Mouse (Mus musculus) duodenum, adult 2 months (tissue): ENCODE measurements around the gene C8g. TPM values are rescaled to one million over a fixed set of nuclear protein-coding genes. Genes with fewer than 3 reads are reported as not detected.

Source experiments
- polyA plus RNA-seq: library from polyadenylated mRNA; depleted of rRNA; stranded (reverse); fragments of >200 nt; gene quantifications from 2 replicates; pipeline ENCODE4 v1.2.3, GENCODE M21; 2012; ENCODE audit warnings: low replicate concordance; rRNA removed

C8g gene
- 4.0 and 9.4 TPM in 2 replicates for polyA plus RNA-seq

DNA sequence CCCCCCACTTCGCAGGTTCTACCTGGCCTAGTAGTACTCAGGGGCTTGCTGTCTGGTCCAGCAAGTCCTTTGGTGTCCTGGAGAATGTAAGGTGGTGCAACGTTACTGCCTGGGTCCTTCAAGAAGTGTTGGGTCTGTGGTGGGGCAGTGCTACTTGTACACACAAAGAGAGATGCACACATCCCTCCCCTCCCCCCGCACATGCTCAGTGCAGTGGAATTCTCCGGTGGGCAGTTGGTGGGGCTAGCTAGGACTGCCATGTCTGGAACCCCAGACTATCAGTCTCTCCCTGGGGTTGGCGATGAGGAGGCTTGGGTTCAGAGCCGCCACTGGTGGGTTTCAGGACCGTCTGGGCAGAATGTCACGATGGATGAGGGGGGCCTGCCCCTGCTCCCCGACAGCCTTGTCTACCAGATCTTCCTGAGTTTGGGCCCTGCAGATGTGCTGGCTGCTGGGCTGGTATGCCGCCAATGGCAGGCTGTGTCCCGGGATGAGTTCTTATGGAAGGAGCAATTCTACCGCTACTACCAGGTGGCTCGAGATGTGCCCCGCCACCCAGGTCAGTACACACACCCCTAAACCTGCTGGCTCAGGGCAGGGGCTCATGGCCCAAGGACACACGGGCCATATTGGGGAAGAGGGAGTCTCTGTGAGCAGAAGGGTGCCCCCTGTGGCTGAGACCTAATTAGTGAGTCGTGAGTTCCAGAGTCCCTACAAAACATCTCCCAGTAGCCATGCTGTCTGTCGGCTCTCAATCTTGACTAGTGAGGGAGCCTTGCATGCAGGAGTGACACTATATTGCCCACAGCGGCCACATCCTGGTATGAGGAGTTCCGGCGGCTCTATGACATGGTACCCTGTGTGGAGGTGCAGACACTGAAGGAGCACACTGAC lies at the start of gene C8g:
C8g (minus strand) TSS at position 127 of the 894 bp plus-strand sequence.

GRCm38 (mm10) chr2:25546811-25547491 lies 45.4 kb upstream of the C8g start, which contains the start of gene Traf2:
Gene Traf2, minus strand, starts transcription at chr2:25546940.

GRCm38 (mm10) chr2:25500576-25501405 lies 728 bp downstream of the C8g start, which contains the start of gene Fbxw5:
Gene Fbxw5, plus strand, starts transcription at chr2:25500750.

DNA sequence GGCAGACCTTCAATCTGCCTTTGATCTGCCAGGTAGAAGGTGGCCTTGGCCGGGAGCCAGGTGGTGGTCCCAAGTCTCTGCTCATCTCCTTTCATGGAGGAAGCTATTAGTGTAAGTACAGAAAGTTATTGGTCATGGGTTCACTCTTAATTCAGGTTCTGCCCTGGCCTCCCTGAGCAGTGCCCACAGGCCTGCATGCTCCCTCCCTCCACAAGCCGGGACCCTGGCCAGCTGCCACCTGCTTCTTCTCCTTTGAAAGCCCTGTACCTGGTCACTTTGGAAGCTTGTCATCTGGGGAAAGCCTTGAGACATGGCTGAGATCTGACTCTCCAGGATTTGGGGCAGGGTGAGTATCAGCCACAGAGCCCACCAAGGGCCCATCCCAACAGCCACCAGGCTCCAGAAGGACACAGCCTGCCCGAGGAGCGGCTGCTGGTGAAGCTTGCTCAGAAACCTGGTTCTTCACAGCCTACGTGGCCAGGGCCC lies 8.0 kb downstream of the C8g start, which contains the start of gene Lcn12:
Lcn12 (minus strand) TSS at position 436 of the 486 bp plus-strand sequence.

DNA sequence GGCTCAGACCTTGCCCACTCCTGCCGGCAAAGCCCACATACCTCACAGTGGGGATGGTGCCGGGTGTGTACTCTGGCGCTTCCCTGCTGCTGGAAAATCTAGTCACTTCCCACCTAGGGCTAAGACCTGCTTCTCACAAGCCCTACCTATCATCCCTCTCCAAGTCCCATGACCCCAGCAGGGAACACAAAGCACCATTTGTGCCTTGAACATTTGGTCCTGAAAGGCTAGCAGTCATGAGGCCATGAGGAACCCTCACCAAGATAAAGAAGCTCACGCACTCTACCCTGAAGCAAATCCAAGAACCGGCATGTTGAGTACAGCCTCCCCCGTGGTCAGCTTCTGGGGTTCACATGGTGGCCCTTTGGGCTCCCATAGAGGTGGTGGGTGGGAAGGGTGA lies 31.6 kb downstream of the C8g start, which contains the start of gene Ptgds:
Ptgds (minus strand) TSS at position 78 of the 400 bp plus-strand sequence.

DNA sequence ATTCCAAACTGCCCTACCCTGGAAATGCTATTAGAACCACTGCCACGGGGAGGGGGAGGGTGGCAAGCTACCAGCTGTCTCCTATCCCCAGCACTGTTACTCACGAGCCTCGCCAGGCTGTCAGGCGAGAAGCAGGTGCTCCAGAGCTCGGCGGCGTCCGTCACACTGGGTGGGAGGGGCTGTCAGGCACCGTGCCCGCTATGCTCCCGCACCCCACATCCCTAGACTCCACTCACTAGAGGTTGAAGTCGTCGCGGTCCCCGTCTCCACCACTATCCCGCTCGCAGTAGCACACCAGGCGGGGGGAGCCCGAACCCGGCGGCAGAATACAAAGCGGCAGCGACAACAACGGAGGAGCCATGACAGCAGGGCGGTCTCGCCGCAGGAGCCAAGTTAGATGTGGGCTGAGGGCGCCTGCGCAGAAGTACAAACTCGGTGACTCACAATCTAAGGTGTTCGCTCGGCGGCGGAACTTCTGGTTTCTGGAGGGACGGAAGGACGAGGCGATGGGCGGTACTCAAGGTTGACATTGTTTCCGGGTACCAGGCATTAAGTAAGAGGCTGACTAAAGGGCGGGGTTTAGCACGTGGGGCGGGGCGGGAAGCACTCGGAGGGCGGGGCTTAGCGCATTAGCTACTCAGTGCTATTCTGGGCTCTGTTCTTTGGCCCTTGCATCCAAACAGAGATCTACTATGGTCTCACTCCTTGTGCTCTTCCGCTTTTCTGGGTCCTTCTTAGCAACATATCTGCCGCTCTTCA lies 40.8 kb downstream of the C8g start, which contains the start of gene Paxx:
Paxx (minus strand) TSS at position 544 of the 759 bp plus-strand sequence.

DNA sequence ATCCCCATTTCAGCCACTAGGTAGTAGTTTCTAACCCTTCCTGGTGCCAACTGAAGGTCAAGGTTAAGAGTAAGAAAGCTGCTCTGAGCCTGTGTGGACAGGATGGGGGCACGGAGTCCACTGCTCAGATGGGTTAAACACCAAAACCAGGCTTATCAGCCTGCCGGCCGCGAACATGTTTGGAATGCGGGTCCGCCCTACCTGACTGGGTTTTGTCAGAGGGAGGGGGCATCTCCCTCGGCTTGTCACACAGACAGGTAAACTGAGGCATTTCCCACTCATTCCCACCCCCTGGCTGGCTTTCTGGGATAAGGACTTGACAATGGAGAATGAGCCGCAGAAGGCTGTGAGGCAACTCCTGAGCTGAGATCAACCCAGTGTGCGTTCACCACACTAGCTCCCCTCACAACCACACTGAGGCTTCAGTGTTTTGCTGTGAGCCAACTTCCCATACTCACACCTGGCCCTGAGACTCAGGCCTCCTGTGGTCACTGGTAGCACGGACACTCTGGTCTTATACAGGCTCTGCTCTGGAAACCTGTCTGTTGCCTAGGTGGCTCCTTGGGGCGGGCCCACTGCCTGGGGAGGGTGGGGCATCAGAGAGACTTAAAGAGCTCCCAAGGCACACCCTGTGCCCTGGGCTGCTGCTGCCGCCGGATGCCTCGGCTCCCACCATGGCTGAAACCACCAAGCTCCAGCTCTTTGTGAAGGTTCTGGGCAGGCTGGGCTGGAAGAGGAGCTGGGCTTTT lies 45.1 kb downstream of the C8g start, which contains the start of gene Clic3:
Clic3 (plus strand) TSS at position 634 of the 749 bp plus-strand sequence.

Other genes with a start within 250 kb of the C8g start
- gene Tmem203, start 246.3 kb downstream of the C8g start, polyA plus RNA-seq, result 39.8 and 90.7 TPM in 2 replicates
- gene Tprn, start 239.1 kb downstream of the C8g start, polyA plus RNA-seq, result 186 and 454 TPM in 2 replicates
- gene Ssna1, start 229.3 kb downstream of the C8g start, polyA plus RNA-seq, result 44.6 and 49.5 TPM in 2 replicates
- gene Anapc2, start 229.2 kb downstream of the C8g start, polyA plus RNA-seq, result 57.3 and 58.9 TPM in 2 replicates
- gene Tmem210, start 213.6 kb downstream of the C8g start, polyA plus RNA-seq, result 1.4 TPM in 1 of 2 replicates, not detected in the other
- 81.7 and 85.6 TPM in 2 replicates for gene Lrrc26, start 211.8 kb downstream of the C8g start, polyA plus RNA-seq
- 0.78 and 1.7 TPM in 2 replicates for gene Grin1, start 182.5 kb downstream of the C8g start, polyA plus RNA-seq
- 13.8 and 17.1 TPM in 2 replicates for gene Man1b1, start 169.4 kb downstream of the C8g start, polyA plus RNA-seq
- gene Dpp7, start 145.4 kb downstream of the C8g start, polyA plus RNA-seq, result 15.8 and 19.7 TPM in 2 replicates
- 66.1 and 563 TPM in 2 replicates for gene Uap1l1, start 136.0 kb downstream of the C8g start, polyA plus RNA-seq
- gene Sapcd2, start 129.4 kb downstream of the C8g start, polyA plus RNA-seq, result 27.5 and 29.1 TPM in 2 replicates
- gene Entpd2, start 105.8 kb downstream of the C8g start, polyA plus RNA-seq, result 50.6 and 75.3 TPM in 2 replicates
- 223 and 325 TPM in 2 replicates for gene Npdc1, start 102.4 kb downstream of the C8g start, polyA plus RNA-seq
- 1.3 and 2.1 TPM in 2 replicates for gene Fut7, start 78.5 kb downstream of the C8g start, polyA plus RNA-seq
- 16.8 and 36.7 TPM in 2 replicates for gene Abca2, start 73.0 kb downstream of the C8g start, polyA plus RNA-seq
- gene Clic3, start 44.9 kb downstream of the C8g start, polyA plus RNA-seq, result 1.9 and 14.3 TPM in 2 replicates
- gene Paxx, start 40.6 kb downstream of the C8g start, polyA plus RNA-seq, result 81.4 and 115 TPM in 2 replicates
- gene Ptgds, start 31.7 kb downstream of the C8g start, polyA plus RNA-seq, result 0.74 TPM in 1 of 2 replicates, not detected in the other
- not detected in 2 replicates for gene Lcn12, start 7.8 kb downstream of the C8g start, polyA plus RNA-seq
- 40.4 and 40.9 TPM in 2 replicates for gene Fbxw5, start 969 bp downstream of the C8g start, polyA plus RNA-seq
- gene Traf2, start 45.2 kb upstream of the C8g start, polyA plus RNA-seq, result 9.0 and 10.8 TPM in 2 replicates
- gene Edf1, start 56.1 kb upstream of the C8g start, polyA plus RNA-seq, result 164 and 294 TPM in 2 replicates
- gene Mamdc4, start 73.1 kb upstream of the C8g start, polyA plus RNA-seq, result 1.1 and 1.9 TPM in 2 replicates
- gene Phpt1, start 73.5 kb upstream of the C8g start, polyA plus RNA-seq, result 19.8 and 30.6 TPM in 2 replicates
- 1.4 and 1.7 TPM in 2 replicates for gene Ajm1, start 80.0 kb upstream of the C8g start, polyA plus RNA-seq
- gene Rabl6, start 106.8 kb upstream of the C8g start, polyA plus RNA-seq, result 56.5 and 60.5 TPM in 2 replicates
- not detected in 2 replicates for gene Ccdc183, start 116.0 kb upstream of the C8g start, polyA plus RNA-seq
- gene Tmem141, start 120.3 kb upstream of the C8g start, polyA plus RNA-seq, result 9.9 and 11.7 TPM in 2 replicates
- 0.89 and 1.2 TPM in 2 replicates for gene Fcna, start 126.3 kb upstream of the C8g start, polyA plus RNA-seq
- not detected in 2 replicates for gene Lcn8, start 151.4 kb upstream of the C8g start, polyA plus RNA-seq
- gene Lcn5, start 156.2 kb upstream of the C8g start, polyA plus RNA-seq, result not detected in 2 replicates
- not detected in 2 replicates for gene Lcn6, start 175.1 kb upstream of the C8g start, polyA plus RNA-seq
- not detected in 2 replicates for gene Lcn10, start 181.0 kb upstream of the C8g start, polyA plus RNA-seq
- gene Obp2a, start 198.3 kb upstream of the C8g start, polyA plus RNA-seq, result not detected in 2 replicates
- 28.7 and 33.0 TPM in 2 replicates for gene Bmyc, start 205.0 kb upstream of the C8g start, polyA plus RNA-seq
- not detected in 2 replicates for gene Obp2b, start 235.3 kb upstream of the C8g start, polyA plus RNA-seq